Mouse (Mus musculus) activated CD4-positive, CD25-positive, alpha-beta regulatory T cell (primary cell): ENCODE data around the gene Stmn3. TPM values are rescaled to one million over a fixed set of nuclear protein-coding genes. Genes with fewer than 3 reads are reported as not detected.

Source experiments
- polyA plus RNA-seq, 2 experiments: library from polyadenylated mRNA; unstranded; fragments of 100-300 nt; shearing (Covaris generic); gene quantifications; one replicate each; pipeline ENCODE4 v1.2.1; 2017

Gene Stmn3
- polyA plus RNA-seq, result not detected

GRCm38 (mm10) chr2:181314080-181314810, at the start of gene Stmn3:
TSS of gene Stmn3 (minus strand) at chr2:181314500.

GRCm38 (mm10) chr2:181319248-181320102, 5.2 kb upstream of the Stmn3 start, which contains the start of gene Rtel1:
TSS of gene Rtel1 (plus strand) at chr2:181319739.

GRCm38 (mm10) chr2:181287958-181288350, 26.3 kb downstream of the Stmn3 start, which contains the start of gene Gmeb2:
TSS of gene Gmeb2 (minus strand) at chr2:181288035.

Other genes with a start within 250 kb of the Stmn3 start
- under 1 TPM; 0.07 to 0.31 TPM for gene Kcnq2, start 179.2 kb downstream of the Stmn3 start, polyA plus RNA-seq
- gene Eef1a2, start 157.5 kb downstream of the Stmn3 start, polyA plus RNA-seq, result not detected
- gene Ppdpf, start 127.3 kb downstream of the Stmn3 start, polyA plus RNA-seq, result 100 to 1,000 TPM; 323 to 350 TPM
- under 1 TPM in 1 of 2 experiments, not detected in 1; 0.15 TPM for gene Ptk6, start 111.7 kb downstream of the Stmn3 start, polyA plus RNA-seq
- 1 to 10 TPM in 1 of 2 experiments, under 1 TPM in 1; 0.61 to 1.1 TPM for gene Srms, start 101.3 kb downstream of the Stmn3 start, polyA plus RNA-seq
- gene Fndc11, start 94.5 kb downstream of the Stmn3 start, polyA plus RNA-seq, result under 1 TPM; 0.34 to 0.95 TPM
- gene Helz2, start 72.5 kb downstream of the Stmn3 start, polyA plus RNA-seq, result 10 to 100 TPM; 13.5 to 25.3 TPM
- 10 to 100 TPM; 21.0 to 21.7 TPM for gene Gmeb2, start 26.5 kb downstream of the Stmn3 start, polyA plus RNA-seq
- gene Rtel1, start 5.2 kb upstream of the Stmn3 start, polyA plus RNA-seq, result 10 to 100 TPM; 27.0 to 40.5 TPM
- gene Zgpat, start 50.4 kb upstream of the Stmn3 start, polyA plus RNA-seq, result 10 to 100 TPM; 65.8 to 79.5 TPM
- 100 to 1,000 TPM; 119 TPM for gene Arfrp1, start 50.9 kb upstream of the Stmn3 start, polyA plus RNA-seq
- gene Lime1, start 65.6 kb upstream of the Stmn3 start, polyA plus RNA-seq, result 100 to 1,000 TPM; 372 to 468 TPM
- 1 to 10 TPM in 1 of 2 experiments, under 1 TPM in 1; 0.96 to 2.5 TPM for gene Zbtb46, start 144.9 kb upstream of the Stmn3 start, polyA plus RNA-seq
- not detected for gene Abhd16b, start 178.7 kb upstream of the Stmn3 start, polyA plus RNA-seq
- 10 to 100 TPM; 79.5 to 90.4 TPM for gene Tpd52l2, start 182.6 kb upstream of the Stmn3 start, polyA plus RNA-seq
- 10 to 100 TPM; 76.2 to 92.8 TPM for gene Dnajc5, start 206.0 kb upstream of the Stmn3 start, polyA plus RNA-seq